ENCODE assay signal across 24 mouse cellular contexts in the genomic region with DNA sequence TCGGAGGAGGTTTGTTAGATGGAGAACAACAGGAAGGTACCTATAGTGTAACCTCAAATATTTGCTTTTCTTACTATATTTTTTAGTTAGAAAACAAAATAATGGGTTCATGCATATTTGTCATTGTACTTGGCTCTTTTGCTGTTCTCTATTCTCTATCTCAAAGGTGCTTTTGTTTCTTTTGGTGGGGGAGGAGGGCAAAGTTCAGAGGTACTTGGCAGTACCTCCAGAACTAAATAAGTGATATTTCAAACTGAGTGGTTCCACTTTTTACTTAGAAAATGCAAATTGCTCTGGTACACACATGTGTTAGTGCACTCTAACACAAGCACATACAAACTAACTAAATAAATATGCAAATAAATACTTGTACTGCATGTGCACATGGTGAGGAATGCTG. TPM values are rescaled to one million over a fixed set of nuclear protein-coding genes. Genes with fewer than 3 reads are reported as not detected.
A peak's percentile ranks its signal among the peaks of the same experiment; 100 is the strongest.
DNase-seq lines count a peak whose midpoint lies in the region; ATAC-seq and TF ChIP-seq lines count a peak whose summit lies in the region.
"Had no signal": no experiment of that assay in that cellular context is flagged by ENCODE, and none has a peak within 500 bp of the region (broad histone marks: within the 10 kb centered on the region; RNA-seq: fewer than 3 reads in every experiment).

No protein-coding gene starts in this region.

- H3K4me2 ChIP-seq in hindbrain, embryonic 13.5 days = no peak overlapping the region
- no peak overlapping the region for H3K4me2 ChIP-seq in hindbrain, embryonic 16.5 days (ENCODE audit: low read length)
- no peak overlapping the region for H3K4me2 ChIP-seq in kidney, embryonic 14.5 days (replicated peaks; ENCODE audit: low read depth, low read length)
- H3K4me2 ChIP-seq in liver, embryonic 11.5 days = no peak overlapping the region
- H3K4me2 ChIP-seq: embryonic facial prominence, embryonic 12.5 days; embryonic facial prominence, embryonic 15.5 days; forebrain, embryonic 15.5 days; heart, embryonic 13.5 days; hindbrain, embryonic 15.5 days had no signal

- H3K27ac ChIP-seq in hindbrain, embryonic 13.5 days = no peak overlapping the region
- no peak overlapping the region for H3K27ac ChIP-seq in hindbrain, embryonic 16.5 days (ENCODE audit: low read depth, low read length)
- H3K27ac ChIP-seq in kidney, embryonic 14.5 days (ENCODE audit: low read depth, low read length) = no peak overlapping the region
- H3K27ac ChIP-seq in liver, adult 2 months (replicated peaks; ENCODE audit: insufficient read depth, low read depth, low read length) = no peak overlapping the region
- H3K27ac ChIP-seq in liver, embryonic 11.5 days (ENCODE audit: low read depth, low read length) = no peak overlapping the region
- H3K27ac ChIP-seq: embryonic facial prominence, embryonic 12.5 days; embryonic facial prominence, embryonic 15.5 days; forebrain, embryonic 15.5 days; heart, adult 2 months; heart, embryonic 10.5 days; heart, embryonic 13.5 days; hindbrain, embryonic 15.5 days had no signal

- TF ChIP-seq CTCF in liver, adult 2 months (IDR thresholded peaks at IDR 0.05; ENCODE audit: low read depth, low read length) = no peak

- 89% methylated on average over 1 of the region's 1 CpGs for WGBS in hindbrain, embryonic 13.5 days
- 91% methylated on average over 1 of the region's 1 CpGs for WGBS in hindbrain, embryonic 16.5 days
- 90% methylated on average over 1 of the region's 1 CpGs for WGBS in kidney, embryonic 14.5 days
- WGBS in liver, adult 2 months = 52% methylated on average over 1 of the region's 1 CpGs
- WGBS in liver, embryonic 11.5 days = 89% methylated on average over 1 of the region's 1 CpGs

- H3K79me2 ChIP-seq in liver, adult 2 months (ENCODE audit: control insufficient read depth, insufficient read depth, low read length) = peaks cover 21% of the 10 kb centered on the region; the same call in 1 of the 2 replicates

- no peak for TF ChIP-seq POLR2A in liver, adult 2 months (IDR thresholded peaks at IDR 0.05; ENCODE audit: extremely low read depth, insufficient read depth, low read length)

- H3K27me3 ChIP-seq in hindbrain, embryonic 13.5 days = no peaks in the 10 kb centered on the region
- no peaks in the 10 kb centered on the region for H3K27me3 ChIP-seq in hindbrain, embryonic 16.5 days (replicated peaks; ENCODE audit: control insufficient read depth, insufficient read depth, low read length)
- no peaks in the 10 kb centered on the region for H3K27me3 ChIP-seq in kidney, embryonic 14.5 days (ENCODE audit: control insufficient read depth, insufficient read depth, low read length)
- no peaks in the 10 kb centered on the region for H3K27me3 ChIP-seq in liver, adult 2 months (ENCODE audit: control insufficient read depth, insufficient read depth, low read length)
- H3K27me3 ChIP-seq in liver, embryonic 11.5 days (replicated peaks; ENCODE audit: control insufficient read depth, insufficient read depth, low read length) = no peaks in the 10 kb centered on the region
- H3K27me3 ChIP-seq: embryonic facial prominence, embryonic 12.5 days; embryonic facial prominence, embryonic 15.5 days; forebrain, embryonic 15.5 days; heart, embryonic 13.5 days; hindbrain, embryonic 15.5 days had no signal

- H3K36me3 ChIP-seq in hindbrain, embryonic 13.5 days = no peaks in the 10 kb centered on the region
- no peaks in the 10 kb centered on the region for H3K36me3 ChIP-seq in hindbrain, embryonic 16.5 days (ENCODE audit: control insufficient read depth, insufficient read depth, low read length)
- no peaks in the 10 kb centered on the region for H3K36me3 ChIP-seq in kidney, embryonic 14.5 days (ENCODE audit: control insufficient read depth, insufficient read depth, low read length)
- H3K36me3 ChIP-seq in liver, adult 2 months (ENCODE audit: control insufficient read depth, insufficient read depth, low read length) = no peaks in the 10 kb centered on the region
- no peaks in the 10 kb centered on the region for H3K36me3 ChIP-seq in liver, embryonic 11.5 days (ENCODE audit: control insufficient read depth, insufficient read depth, low read length)
- H3K36me3 ChIP-seq: embryonic facial prominence, embryonic 12.5 days; embryonic facial prominence, embryonic 15.5 days; forebrain, embryonic 15.5 days; heart, embryonic 10.5 days; heart, embryonic 13.5 days; hindbrain, embryonic 15.5 days had no signal

- DNase-seq in kidney, adult 9 months = peak; percentile 80
- peak; percentile 84 for DNase-seq in liver, adult 2 months (ENCODE audit: extremely low read depth, low read depth, low spot score)
- DNase-seq in liver, embryonic 11.5 days (ENCODE audit: low spot score) = no peak
- DNase-seq: adrenal gland, adult 2 months; adrenal gland, postnatal 14 days; cerebellum, adult 11 months; cerebellum, adult 2 months; cerebellum, adult 9-11 months; cerebellum, postnatal 25 days; gastrocnemius, postnatal 10 days; gastrocnemius, postnatal 36 days; heart, adult 2 months; heart, postnatal 14 days; heart, postnatal 4 days had no signal

- no peak overlapping the region for H3K4me3 ChIP-seq in hindbrain, embryonic 13.5 days
- no peak overlapping the region for H3K4me3 ChIP-seq in hindbrain, embryonic 16.5 days (ENCODE audit: low read length)
- H3K4me3 ChIP-seq in kidney, embryonic 14.5 days (ENCODE audit: low read length) = no peak overlapping the region
- no peak overlapping the region for H3K4me3 ChIP-seq in liver, adult 2 months (ENCODE audit: insufficient read depth, low read depth, low read length)
- H3K4me3 ChIP-seq in liver, embryonic 11.5 days (ENCODE audit: low read depth, low read length) = no peak overlapping the region
- H3K4me3 ChIP-seq: embryonic facial prominence, embryonic 12.5 days; embryonic facial prominence, embryonic 15.5 days; forebrain, embryonic 15.5 days; heart, adult 2 months; heart, embryonic 10.5 days; heart, embryonic 13.5 days; hindbrain, embryonic 15.5 days had no signal

- no peaks in the 10 kb centered on the region for H3K9me3 ChIP-seq in hindbrain, embryonic 13.5 days
- H3K9me3 ChIP-seq in hindbrain, embryonic 16.5 days (ENCODE audit: control insufficient read depth, low read length) = no peaks in the 10 kb centered on the region
- no peaks in the 10 kb centered on the region for H3K9me3 ChIP-seq in kidney, embryonic 14.5 days (ENCODE audit: control insufficient read depth, low read length)
- no peaks in the 10 kb centered on the region for H3K9me3 ChIP-seq in liver, embryonic 11.5 days (ENCODE audit: control insufficient read depth, low read length)
- H3K9me3 ChIP-seq: embryonic facial prominence, embryonic 12.5 days; embryonic facial prominence, embryonic 15.5 days; forebrain, embryonic 15.5 days; heart, embryonic 10.5 days; heart, embryonic 13.5 days; hindbrain, embryonic 15.5 days had no signal

- no peak overlapping the region for H3K9ac ChIP-seq in hindbrain, embryonic 13.5 days
- H3K9ac ChIP-seq in hindbrain, embryonic 16.5 days (ENCODE audit: low read depth, low read length) = no peak overlapping the region
- H3K9ac ChIP-seq in kidney, embryonic 14.5 days (ENCODE audit: low read depth, low read length) = no peak overlapping the region
- no peak overlapping the region for H3K9ac ChIP-seq in liver, adult 2 months (ENCODE audit: low read depth, low read length)
- no peak overlapping the region for H3K9ac ChIP-seq in liver, embryonic 11.5 days (ENCODE audit: low read depth, low read length)
- H3K9ac ChIP-seq: embryonic facial prominence, embryonic 12.5 days; embryonic facial prominence, embryonic 15.5 days; forebrain, embryonic 15.5 days; heart, embryonic 13.5 days; hindbrain, embryonic 15.5 days had no signal

- H3K4me1 ChIP-seq in hindbrain, embryonic 13.5 days (replicated peaks) = peaks cover 45% of the 10 kb centered on the region
- peaks cover 24% of the 10 kb centered on the region for H3K4me1 ChIP-seq in hindbrain, embryonic 16.5 days (ENCODE audit: control insufficient read depth, insufficient read depth, low read depth, low read length)
- H3K4me1 ChIP-seq in kidney, embryonic 14.5 days (ENCODE audit: control insufficient read depth, insufficient read depth, low read length) = peaks cover 3% of the 10 kb centered on the region; the same call in 1 of the 2 replicates
- peaks cover 34% of the 10 kb centered on the region for H3K4me1 ChIP-seq in liver, adult 2 months (ENCODE audit: control insufficient read depth, insufficient read depth, low read length)
- peaks cover 12% of the 10 kb centered on the region for H3K4me1 ChIP-seq in liver, embryonic 11.5 days (replicated peaks; ENCODE audit: control insufficient read depth, insufficient read depth, low read length)

- 0 out of 2 replicates have a peak, but pooled peaks have one; percentile 23 for ATAC-seq in hindbrain, embryonic 13.5 days (ENCODE audit: low FRiP score)
- ATAC-seq in hindbrain, embryonic 16.5 days = no peak
- no peak for ATAC-seq in kidney, embryonic 14.5 days (ENCODE audit: low FRiP score, low TSS enrichment)
- ATAC-seq in liver, embryonic 11.5 days (replicated peaks; ENCODE audit: low FRiP score) = no peak
- ATAC-seq: CD4-positive, CD25-positive, alpha-beta regulatory T cell, adult 4 months; forebrain, embryonic 15.5 days had no signal

RNA-seq across cellular contexts. Expression of gene Kmt2e, which starts 7.7 kb away (rescaled TPM):
- 169 and 170 TPM in 2 replicates for polyA plus RNA-seq in hindbrain, embryonic 13.5 days (2015; fragmentation: Nextera tagmentation; extraction: Ambion mirVana)
- 139 and 143 TPM in 2 replicates for polyA plus RNA-seq in hindbrain, embryonic 16.5 days (2015; fragmentation: Nextera tagmentation; extraction: Ambion mirVana)
- polyA plus RNA-seq in kidney, embryonic 14.5 days (2014; fragmentation: Nextera tagmentation; extraction: Ambion mirVana) = 76.5 and 81.6 TPM in 2 replicates
- 19.1 and 23.2 TPM in 2 replicates for total RNA-seq in liver, adult 2 months (2014; rRNA removed)
- polyA plus RNA-seq in liver, adult 2 months (2012; rRNA removed) = 5.5 and 8.1 TPM in 2 replicates
- polyA plus RNA-seq in liver, embryonic 11.5 days (2014; fragmentation: Nextera tagmentation; extraction: Ambion mirVana) = 57.7 and 59.5 TPM in 2 replicates
